Mouse (Mus musculus) liver, postnatal 0 days (tissue): ENCODE results near the gene Gabbr2.

Experiments used
- CTCF ChIP-seq: sonication (generic); IDR thresholded peaks from 2 replicates; pipeline ENCODE4 v1.5.1; 2016; ENCODE audit warnings: antibody characterized with exemption, low read depth
- EP300 ChIP-seq: IDR thresholded peaks from 2 replicates; pipeline ENCODE4 v1.6.1; 2016; ENCODE audit warnings: antibody characterized with exemption, low read depth, mild to moderate bottlenecking

GRCm38 (mm10) chr4:46759838-46760237 lies 231.8 kb downstream of the Gabbr2 start:
- TF ChIP-seq CTCF (no peak), EP300 (no peak)
